Mouse (Mus musculus) hindbrain, postnatal 0 days (tissue): ENCODE data around the gene Tnfrsf8. TPM values are rescaled to one million over a fixed set of nuclear protein-coding genes. Genes with fewer than 3 reads are reported as not detected.

Experiments used
- ATAC-seq: fragments of 200-750 bp; cut with Nextera tagmentation; 2 replicates; pipeline ENCODE4 v1.8.0; 2017; ENCODE audit warnings: mild to moderate bottlenecking, moderate TSS enrichment, moderate library complexity
- DNase-seq: peaks from one replicate; pipeline ENCODE4 v3.0.0-alpha.2; 2015; ENCODE audit warnings: low spot score
- H3K27ac ChIP-seq: fragments of 300-500 bp; sonication (generic); 2 replicates; pipeline ENCODE4 v1.5.1; 2014; ENCODE audit warnings: mild to moderate bottlenecking
- H3K27me3 ChIP-seq: fragments of 300-500 bp; sonication (generic); 2 replicates; pipeline ENCODE4 v1.6.1; 2014; ENCODE audit warnings: low read length, mixed read lengths; ENCODE audit not compliant: insufficient read depth
- H3K36me3 ChIP-seq: fragments of 300-500 bp; sonication (generic); 2 replicates; pipeline ENCODE4 v1.6.1; 2014; ENCODE audit warnings: low read length, mixed read lengths; ENCODE audit not compliant: insufficient read depth
- H3K4me1 ChIP-seq: fragments of 300-500 bp; sonication (generic); 2 replicates; pipeline ENCODE4 v1.6.1; 2014; ENCODE audit warnings: antibody characterized with exemption, low read length, mixed read lengths; ENCODE audit not compliant: insufficient read depth
- H3K4me2 ChIP-seq: fragments of 300-500 bp; sonication (generic); 2 replicates; pipeline ENCODE4 v1.6.1; 2014; ENCODE audit warnings: low read depth, mild to moderate bottlenecking, low read length, moderate library complexity, mixed read lengths
- H3K4me3 ChIP-seq: fragments of 300-500 bp; sonication (generic); 2 replicates; pipeline ENCODE4 v1.5.1; 2014; ENCODE audit warnings: low read length
- H3K9ac ChIP-seq: fragments of 300-500 bp; sonication (generic); replicated peaks from 2 replicates; pipeline ENCODE4 v1.6.1; 2014; ENCODE audit warnings: mild to moderate bottlenecking, low read length, moderate library complexity, mixed read lengths
- H3K9me3 ChIP-seq: fragments of 300-500 bp; sonication (generic); 2 replicates; pipeline ENCODE4 v1.6.1; 2016; ENCODE audit warnings: low read length, mixed read lengths
- CTCF ChIP-seq: IDR thresholded peaks from 2 replicates; pipeline ENCODE4 v1.5.1; 2016; ENCODE audit warnings: antibody characterized with exemption, control low read depth, low read depth
- WGBS: fragments of 180-500 bp; shearing (Covaris S2); extraction: QIAGEN DNeasy Blood & Tissue Kit; methylation state at CpG from one replicate; pipeline ENCODE4 v1.1.7; 2014; 5-methylcytosine and 5-hydroxymethylcytosine counted together
- polyA plus RNA-seq: library from polyadenylated mRNA; unstranded; fragments of >200 nt; fragmentation: Nextera tagmentation; extraction: Ambion mirVana; gene quantifications from 2 replicates; pipeline ENCODE4 v1.2.1, GENCODE M21; 2015
- total RNA-seq: library from RNA; depleted of rRNA; stranded (reverse); fragments of >200 nt; gene quantifications from 2 replicates; pipeline ENCODE4 v1.2.3, GENCODE M21; 2014

The Tnfrsf8 gene
- total and polyA plus RNA-seq, 2 experiments from 2014 or later: 1.0 to 1.8 TPM

DNA sequence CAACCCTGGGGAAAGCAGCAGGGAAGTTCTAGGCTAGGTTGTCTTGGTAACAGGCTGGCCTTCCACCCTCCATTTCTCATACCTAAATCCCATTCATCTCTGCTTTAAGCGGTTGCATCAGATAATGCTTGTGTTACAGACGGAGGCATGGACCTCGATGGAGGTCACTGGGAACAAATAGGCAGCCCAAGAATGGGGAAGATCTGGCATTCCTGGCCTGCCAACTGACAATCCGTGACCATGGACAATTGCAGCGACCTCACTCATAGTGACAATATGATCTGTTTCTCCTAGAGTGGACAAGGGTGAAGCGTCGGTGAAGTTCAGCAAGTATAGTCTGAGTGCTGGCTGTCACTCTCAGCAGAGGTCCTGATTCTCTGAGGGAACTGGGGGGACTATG lies 16.1 kb downstream of the Tnfrsf8 start:
- 72% methylated on average over 7 of the region's 7 CpGs for WGBS
- ATAC-seq (no peak), DNase-seq (no peak)
- Histone ChIP-seq H3K4me2 (no peak overlapping the region), H3K27ac (no peak overlapping the region), H3K4me1 (no peaks in the 10 kb centered on the region), H3K9me3 (no peaks in the 10 kb centered on the region), H3K27me3 (no peaks in the 10 kb centered on the region), H3K9ac (no peak overlapping the region), H3K4me3 (no peak overlapping the region), H3K36me3 (no peaks in the 10 kb centered on the region)
- no peak for TF ChIP-seq CTCF

DNA sequence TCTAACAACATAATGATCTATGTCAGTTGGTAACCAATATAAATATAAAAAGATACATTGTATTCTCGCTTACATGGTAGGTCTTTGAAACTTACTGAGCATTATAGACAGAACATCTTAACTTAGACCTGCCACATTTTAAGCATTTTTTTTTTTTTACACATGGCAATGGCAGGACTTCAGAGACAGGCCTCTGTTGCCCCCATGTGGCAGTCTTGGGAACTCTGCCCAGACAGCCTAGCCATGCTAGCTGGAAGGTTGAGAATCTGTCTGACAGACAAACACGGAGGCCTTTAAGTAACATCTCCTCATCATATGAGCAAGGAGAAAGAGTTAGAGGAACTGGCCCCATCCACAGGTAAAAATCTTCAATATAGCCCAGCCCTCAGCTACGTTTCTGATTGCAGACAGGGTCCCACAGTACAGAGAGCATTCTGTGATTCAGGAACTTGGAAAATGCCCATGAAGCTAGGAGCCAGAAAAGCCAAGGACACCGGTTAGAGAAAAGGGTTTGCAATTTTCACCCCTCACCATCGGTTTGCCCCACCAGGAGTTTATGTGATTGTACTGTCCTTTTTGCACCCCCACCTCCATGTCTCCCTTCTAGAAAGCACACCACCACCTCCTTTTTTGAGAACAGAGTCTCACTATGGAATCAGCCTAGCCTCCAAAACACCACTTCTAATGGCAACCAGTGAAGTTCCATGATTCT lies 19.2 kb downstream of the Tnfrsf8 start:
- peak; percentile 74 for ATAC-seq
- no peak overlapping the region for H3K9ac ChIP-seq
- no peaks in the 10 kb centered on the region for H3K9me3 ChIP-seq
- H3K4me1 ChIP-seq: no peaks in the 10 kb centered on the region
- peak; percentile 85 for TF ChIP-seq CTCF
- no peak overlapping the region for H3K4me2 ChIP-seq
- H3K27ac ChIP-seq: no peak overlapping the region
- H3K36me3 ChIP-seq: no peaks in the 10 kb centered on the region
- no peak overlapping the region for H3K4me3 ChIP-seq
- peak; percentile 82 for DNase-seq
- WGBS: 56% methylated on average over 5 of the region's 5 CpGs
- H3K27me3 ChIP-seq: no peaks in the 10 kb centered on the region

DNA sequence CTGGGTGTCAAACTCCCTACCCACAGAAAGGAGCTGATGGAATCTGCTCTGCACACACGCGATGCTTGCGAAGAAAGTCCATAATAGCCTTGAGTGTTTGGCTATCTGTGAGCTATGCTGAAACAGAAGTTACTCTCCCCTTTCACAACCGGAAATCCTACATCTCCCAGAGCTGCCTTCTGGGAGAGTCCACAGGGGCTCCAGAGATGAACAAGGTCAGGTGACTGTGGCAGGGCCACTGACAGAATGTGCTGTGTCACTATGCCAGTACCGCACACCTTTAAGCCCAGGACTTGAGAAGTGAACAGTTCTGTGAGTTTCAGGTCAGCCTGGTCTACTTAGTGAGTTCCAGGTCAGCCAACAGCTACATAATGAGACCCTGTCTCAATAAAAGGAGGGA lies 20.4 kb downstream of the Tnfrsf8 start:
- Histone ChIP-seq H3K36me3 (no peaks in the 10 kb centered on the region), H3K9ac (no peak overlapping the region), H3K4me2 (no peak overlapping the region), H3K9me3 (no peaks in the 10 kb centered on the region), H3K4me1 (no peaks in the 10 kb centered on the region), H3K4me3 (no peak overlapping the region), H3K27me3 (no peaks in the 10 kb centered on the region), H3K27ac (no peak overlapping the region)
- DNase-seq: no peak
- WGBS: 87% methylated on average over 5 of the region's 5 CpGs
- TF ChIP-seq CTCF: no peak
- ATAC-seq: no peak

DNA sequence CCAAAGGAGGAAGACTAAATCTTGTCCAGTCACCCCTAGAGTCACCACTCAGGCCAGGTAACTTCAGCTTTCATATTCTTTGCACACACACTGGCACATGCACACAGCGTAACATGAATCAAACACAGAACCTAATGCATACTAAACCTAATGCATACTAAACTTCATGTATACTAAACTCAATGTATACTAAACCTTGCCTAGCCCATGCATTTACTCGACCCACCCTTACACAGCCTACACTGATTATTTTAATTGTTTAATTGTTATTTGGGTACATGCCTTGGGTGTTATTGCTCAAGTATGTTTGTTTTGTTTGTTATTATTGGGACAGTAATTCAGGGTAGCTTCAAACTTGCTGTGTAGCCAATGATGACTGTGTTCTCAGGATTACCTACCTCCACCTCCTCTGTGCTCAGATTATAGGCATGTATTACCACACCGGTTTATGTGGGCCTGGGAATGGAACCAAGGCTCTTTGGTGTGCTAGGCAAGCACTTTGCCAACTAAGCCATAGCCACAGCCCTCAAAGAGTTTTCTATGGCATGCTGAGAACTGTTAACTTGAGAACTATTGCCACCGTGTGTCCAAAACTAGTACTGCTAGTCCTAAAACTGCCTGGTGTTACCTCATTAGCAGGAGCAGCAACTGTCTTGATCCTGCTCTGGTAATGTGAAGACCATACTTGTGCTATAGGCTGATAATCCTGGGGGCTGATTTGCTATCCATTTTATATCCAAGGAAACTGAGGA lies 28.4 kb downstream of the Tnfrsf8 start:
- Histone ChIP-seq H3K27me3 (no peaks in the 10 kb centered on the region), H3K36me3 (no peaks in the 10 kb centered on the region), H3K4me1 (no peaks in the 10 kb centered on the region), H3K9ac (no peak overlapping the region), H3K9me3 (no peaks in the 10 kb centered on the region), H3K4me2 (no peak overlapping the region), H3K27ac (no peak overlapping the region), H3K4me3 (no peak overlapping the region)
- WGBS: 45% methylated on average over 4 of the region's 4 CpGs
- TF ChIP-seq CTCF: peak; percentile 91
- ATAC-seq (peak; percentile 86), DNase-seq (peak; percentile 91)

DNA sequence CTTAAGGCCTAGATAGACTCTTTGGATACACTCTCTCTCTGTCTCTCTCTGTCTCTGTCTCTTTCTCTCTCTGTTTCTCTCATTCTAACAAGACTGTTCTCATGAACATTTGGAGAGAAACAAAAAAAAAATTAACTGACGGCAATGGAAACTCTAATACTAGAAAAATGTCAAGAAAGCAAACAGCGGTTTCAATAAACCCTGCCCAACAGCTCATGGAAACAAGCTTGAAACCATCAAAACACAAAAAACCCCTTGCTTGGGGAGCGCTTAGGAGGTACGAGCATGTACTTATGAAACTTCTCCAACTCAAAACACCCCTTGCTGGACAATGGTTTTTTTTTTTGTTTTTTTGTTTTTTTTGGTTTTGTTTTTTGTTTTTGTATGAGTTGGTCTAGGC lies 30.3 kb downstream of the Tnfrsf8 start:
- Histone ChIP-seq H3K9me3 (no peaks in the 10 kb centered on the region), H3K27me3 (no peaks in the 10 kb centered on the region), H3K4me3 (no peak overlapping the region), H3K36me3 (no peaks in the 10 kb centered on the region), H3K27ac (no peak overlapping the region), H3K4me1 (no peaks in the 10 kb centered on the region), H3K4me2 (no peak overlapping the region), H3K9ac (no peak overlapping the region)
- TF ChIP-seq CTCF: no peak
- WGBS: 94% methylated on average over 4 of the region's 4 CpGs
- ATAC-seq: no peak
- DNase-seq: no peak

DNA sequence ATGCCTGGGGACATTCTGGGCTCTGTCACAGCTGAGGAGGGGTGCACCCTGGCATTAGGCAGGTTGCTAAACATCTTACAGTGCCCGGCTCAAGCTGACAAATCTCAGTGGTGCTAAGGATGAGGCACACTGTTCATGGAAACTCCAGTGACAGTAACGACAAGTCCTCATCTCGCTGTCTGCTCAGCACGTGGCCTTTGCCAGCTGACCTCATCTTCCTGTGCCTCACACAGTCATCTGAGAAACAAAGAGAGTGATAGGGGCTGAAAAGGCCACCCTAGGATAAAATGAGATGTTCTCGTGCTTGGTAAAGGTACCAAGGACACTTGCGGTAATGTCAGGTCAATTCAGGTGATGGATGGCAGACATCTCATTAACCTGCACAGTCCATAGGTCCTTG lies 31.5 kb downstream of the Tnfrsf8 start:
- no peaks in the 10 kb centered on the region for H3K9me3 ChIP-seq

DNA sequence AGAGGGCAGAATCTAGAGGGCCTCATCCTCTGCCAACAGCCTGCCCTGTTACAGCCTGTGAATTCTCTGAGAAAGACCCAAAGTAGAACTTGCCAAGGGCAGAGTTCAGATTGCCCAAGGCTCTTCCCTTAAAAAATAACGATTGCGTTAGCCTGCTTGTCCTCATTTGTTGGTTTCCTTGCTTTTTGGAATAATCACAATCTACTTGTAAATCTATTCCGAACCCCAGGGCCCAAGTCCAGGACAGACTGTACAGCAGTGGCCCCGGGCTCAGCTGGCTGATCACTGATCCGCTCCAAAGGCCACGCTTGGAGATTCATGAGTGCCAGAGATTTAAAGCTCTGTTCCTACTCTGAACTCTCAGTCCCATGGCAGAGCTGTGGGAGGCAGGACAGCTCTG lies 34.0 kb downstream of the Tnfrsf8 start:
- no peaks in the 10 kb centered on the region for H3K27me3 ChIP-seq
- DNase-seq (no peak), ATAC-seq (no peak)
- no peak overlapping the region for H3K9ac ChIP-seq
- no peaks in the 10 kb centered on the region for H3K9me3 ChIP-seq
- 83% methylated on average over 6 of the region's 6 CpGs for WGBS
- H3K27ac ChIP-seq: no peak overlapping the region
- no peak overlapping the region for H3K4me2 ChIP-seq
- no peaks in the 10 kb centered on the region for H3K36me3 ChIP-seq
- no peak for TF ChIP-seq CTCF
- no peaks in the 10 kb centered on the region for H3K4me1 ChIP-seq
- H3K4me3 ChIP-seq: no peak overlapping the region

More for the DNA sequence above, 31.5 kb downstream of the Tnfrsf8 start:
- no peak overlapping the region for H3K9ac ChIP-seq
- no peaks in the 10 kb centered on the region for H3K36me3 ChIP-seq
- H3K4me2 ChIP-seq: no peak overlapping the region
- no peaks in the 10 kb centered on the region for H3K4me1 ChIP-seq
- DNase-seq (no peak), ATAC-seq (no peak)
- no peak overlapping the region for H3K27ac ChIP-seq
- 66% methylated on average over 6 of the region's 6 CpGs for WGBS
- H3K27me3 ChIP-seq: no peaks in the 10 kb centered on the region
- no peak overlapping the region for H3K4me3 ChIP-seq
- no peak for TF ChIP-seq CTCF
